Mouse (Mus musculus) brain, embryonic 18.5 days (tissue): Measurements from ENCODE around the gene Xpo6.

ENCODE experiments used
- DNase-seq: peaks from one replicate; pipeline ENCODE4 v3.0.0-alpha.2; 2012; ENCODE audit warnings: low read depth, low spot score

Xpo6 gene

DNA sequence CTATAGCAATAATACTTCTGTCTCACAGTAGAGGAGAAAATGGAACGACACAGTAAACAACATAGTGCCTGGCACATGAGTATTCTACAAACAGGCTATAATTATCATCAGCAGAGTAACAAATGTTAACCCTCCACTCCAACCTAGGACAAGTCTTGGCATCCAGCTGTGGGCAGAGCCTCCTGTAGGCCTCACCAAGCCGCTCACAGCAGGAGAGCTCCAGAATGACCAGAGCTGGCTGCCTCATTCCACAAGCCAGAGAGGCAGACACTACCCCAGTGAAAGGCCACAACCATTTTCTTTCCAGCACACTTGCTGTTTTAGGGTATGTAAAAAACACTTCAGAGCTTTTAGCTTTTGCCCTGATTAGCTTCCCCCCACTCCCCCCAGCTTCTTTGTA, 72.6 kb downstream of the Xpo6 start:
- no peak for DNase-seq

DNA sequence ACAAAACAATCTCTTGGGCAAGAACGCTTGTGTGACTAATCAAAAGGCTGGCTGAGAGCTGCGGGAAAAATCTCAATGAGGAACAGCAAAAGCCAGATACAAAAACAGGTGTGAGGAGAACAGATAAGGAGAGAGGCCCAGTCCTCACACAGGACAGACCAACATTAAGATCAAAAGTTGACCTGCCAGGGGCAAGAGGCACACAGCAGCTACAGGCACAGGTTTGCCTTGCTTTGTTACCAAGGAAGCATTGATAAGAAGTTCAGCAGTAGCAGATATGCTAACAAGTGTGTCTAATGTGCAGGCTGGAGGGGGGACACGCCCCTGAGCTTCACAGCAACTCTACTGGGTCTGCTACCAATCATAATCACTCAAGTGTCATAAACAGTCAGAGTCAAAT, 73.8 kb downstream of the Xpo6 start:
- no peak for DNase-seq

DNA sequence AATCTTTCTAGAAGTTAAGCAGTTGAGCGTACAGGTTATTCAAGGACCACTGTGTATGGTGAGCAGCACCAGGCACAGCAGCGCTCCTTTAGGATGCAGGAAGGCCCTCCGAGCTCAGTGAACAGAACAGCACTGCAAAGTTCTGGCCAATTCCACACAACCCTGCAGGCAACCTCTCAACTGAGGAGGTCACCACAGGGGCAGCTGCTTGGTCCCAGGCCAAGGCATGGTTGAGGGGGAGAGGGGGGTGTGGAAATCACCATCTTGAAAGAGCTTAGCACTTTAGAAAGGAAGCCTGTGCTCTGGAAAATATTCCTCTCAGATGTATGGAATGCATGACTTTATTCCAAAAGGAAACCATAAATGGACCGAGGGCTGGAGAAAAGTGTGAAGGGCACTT, 78.8 kb downstream of the Xpo6 start:
- no peak for DNase-seq

DNA sequence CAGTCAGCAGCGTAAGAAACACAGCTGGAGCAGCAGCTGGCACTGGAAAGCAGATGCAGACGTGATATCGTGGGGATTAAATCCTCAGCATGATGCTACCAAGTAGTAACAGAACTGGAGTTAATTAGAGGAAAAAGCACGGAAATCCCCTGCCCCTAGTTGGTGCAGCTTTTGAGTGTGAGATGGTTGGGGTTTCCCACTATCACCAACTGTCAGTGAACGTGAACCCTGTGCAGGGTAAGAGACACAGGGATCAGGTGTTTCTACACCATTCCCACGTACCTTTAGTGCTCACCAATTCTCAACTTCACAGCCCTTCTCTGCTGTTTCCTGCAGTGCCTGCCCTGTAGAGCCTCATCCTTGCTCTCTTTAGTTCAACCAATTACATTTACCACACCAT, 80.5 kb downstream of the Xpo6 start:
- DNase-seq = no peak

DNA sequence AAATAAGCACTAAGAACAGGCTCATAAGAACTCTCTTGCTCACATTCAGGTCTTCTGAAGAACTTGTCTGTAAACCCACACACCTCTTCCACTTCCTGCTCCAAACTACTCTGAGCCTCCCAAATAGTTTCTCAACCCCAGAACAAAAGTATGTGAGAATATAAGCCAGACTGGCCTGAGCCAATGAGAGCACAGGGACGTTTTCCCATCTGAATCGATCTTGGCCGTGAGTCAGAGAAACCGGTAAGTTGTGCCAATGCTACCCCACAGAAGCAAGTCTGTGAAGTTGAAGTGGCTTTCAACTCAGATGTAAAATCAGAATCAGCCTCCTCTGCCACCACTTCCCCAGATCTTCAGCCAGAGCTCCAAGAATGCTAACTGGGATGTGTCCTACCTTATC, 87.0 kb downstream of the Xpo6 start:
- no peak for DNase-seq

DNA sequence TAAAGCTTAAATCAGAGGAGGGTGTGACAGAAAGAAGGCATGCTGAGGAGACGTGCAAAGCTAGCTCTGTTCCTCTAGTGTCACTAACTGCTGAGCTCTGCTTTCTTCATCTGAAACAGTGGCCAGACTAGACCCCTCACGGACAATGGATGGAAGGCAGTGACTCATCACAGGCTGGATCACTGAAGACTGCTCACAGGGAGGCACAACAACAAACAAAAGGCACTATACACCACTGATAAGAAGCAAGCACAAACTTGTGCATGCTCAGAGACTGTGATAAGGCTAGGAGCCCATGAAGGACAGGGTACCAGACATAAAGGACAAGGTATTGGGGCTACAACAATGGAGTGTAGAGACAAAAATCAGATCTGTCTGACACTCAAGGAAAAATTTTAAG, 89.1 kb downstream of the Xpo6 start:
- no peak for DNase-seq

DNA sequence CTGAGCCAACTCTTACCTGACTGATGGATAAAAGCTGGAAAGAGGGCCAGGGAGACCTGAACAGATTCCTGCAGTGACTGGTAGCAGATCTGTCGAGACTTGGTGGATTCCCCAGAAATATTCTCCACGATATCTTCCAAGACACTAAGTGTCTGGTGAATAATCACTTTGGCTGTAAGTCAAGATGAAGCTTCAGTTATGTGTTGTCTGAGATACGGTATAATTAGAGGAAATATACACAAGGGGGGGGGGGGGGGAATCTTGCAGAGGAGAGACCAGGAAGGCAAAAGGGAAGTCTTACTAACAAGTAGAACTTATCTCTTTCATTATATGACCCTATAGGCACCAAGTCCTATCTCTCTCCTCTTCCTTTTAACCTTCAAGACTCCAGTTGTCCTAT, 90.4 kb downstream of the Xpo6 start:
- DNase-seq = no peak

DNA sequence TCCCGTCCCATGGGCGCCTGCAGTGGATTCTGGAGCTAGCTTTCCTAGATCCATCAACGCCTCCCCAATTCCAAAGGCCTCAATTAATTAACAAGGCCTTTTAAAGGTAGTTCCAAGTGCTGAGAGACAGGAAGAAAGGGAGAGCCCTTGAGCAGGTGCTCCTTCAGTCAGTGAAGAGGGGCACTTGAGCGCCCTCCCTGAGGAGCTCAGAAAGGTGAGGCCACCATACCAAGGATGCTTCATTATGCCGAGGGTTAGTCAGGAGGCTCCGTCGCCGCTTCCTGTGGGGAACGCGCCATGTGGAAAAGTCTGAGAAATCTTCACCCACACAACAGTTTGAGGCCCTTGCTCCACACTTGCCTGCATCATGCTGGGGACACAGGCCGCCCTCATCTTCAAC, 99.9 kb downstream of the Xpo6 start:
- DNase-seq = no peak

DNA sequence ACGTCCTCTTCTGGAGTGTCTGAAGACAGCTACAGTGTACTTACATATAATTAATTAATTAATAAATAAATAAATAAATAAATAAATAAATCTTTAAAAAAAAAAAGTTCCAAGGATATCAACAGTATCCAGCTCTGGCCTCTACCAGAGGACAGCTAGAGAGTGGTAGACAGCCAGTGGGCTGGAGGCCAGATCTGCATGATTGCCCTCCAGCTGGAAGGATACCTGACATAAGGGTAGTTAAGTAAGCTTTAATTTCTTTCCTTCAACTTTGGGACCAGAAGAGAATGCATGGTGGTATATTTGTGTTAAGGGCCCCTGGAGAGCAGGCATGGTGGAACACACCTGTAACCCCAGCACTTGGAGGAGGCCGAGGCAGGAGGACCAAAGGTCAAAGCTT, 100.5 kb downstream of the Xpo6 start:
- DNase-seq = no peak

DNA sequence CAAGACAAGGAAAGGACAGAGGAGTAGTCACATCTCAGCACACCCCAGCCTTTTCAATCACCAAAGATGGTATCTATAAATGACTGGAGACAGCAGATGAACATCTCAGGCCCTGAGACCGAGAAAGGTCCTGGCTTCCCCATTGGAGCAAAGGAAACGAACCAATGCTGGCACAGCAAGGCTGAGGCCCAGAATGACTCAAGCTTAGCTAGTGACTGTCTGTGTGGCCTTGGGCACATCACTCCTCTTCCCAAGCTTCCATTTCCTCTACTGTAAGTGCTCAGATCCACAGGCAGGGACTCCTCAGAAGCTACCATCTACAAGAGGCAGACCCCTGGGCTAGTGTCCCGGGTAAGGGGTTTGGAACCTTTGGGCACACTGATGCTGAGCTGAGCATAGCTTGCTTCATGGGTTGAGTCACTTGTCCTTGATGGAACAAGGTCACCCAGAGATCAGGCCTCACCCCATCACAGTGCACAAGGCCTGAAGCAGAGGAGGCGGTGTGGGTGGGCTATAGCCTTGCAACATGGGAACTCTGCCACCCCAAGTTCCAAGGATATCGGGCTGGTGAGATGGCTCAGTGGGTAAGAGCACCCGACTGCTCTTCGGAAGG, 101.0 kb downstream of the Xpo6 start:
- no peak for DNase-seq

DNA sequence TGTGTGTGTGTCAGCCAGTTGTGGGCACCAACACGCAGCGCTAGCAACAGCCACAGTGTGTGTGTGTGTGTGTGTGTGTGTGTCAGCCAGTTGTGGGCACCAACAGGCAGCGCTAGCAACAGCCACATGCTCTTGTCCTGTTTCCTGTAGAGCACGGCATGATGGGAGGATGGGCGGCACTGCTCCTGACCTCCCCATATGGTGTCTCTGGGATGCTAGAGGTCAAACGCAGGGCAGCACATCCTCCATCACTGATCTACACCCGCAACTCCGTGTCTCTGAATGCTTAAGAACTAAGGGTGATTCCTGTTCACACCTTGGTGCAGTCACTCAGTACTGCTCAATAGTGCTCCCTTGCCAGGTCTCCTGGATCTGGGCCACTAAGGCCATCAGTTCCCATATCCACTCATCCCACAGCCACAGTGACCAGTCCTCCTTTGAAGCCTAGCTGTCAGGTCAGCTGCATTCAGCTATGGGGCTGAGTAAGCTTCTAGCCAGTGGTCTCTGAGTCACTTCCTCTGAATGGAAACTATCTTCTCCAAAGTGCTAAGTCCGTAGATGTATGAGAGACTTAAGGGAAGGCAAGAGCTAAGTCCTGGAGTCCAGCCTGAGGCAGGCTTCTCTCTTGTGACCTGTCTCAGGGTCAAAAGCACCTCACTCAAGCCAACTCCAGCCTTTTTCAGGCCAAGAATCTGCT, 102.9 kb downstream of the Xpo6 start:
- DNase-seq = no peak

DNA sequence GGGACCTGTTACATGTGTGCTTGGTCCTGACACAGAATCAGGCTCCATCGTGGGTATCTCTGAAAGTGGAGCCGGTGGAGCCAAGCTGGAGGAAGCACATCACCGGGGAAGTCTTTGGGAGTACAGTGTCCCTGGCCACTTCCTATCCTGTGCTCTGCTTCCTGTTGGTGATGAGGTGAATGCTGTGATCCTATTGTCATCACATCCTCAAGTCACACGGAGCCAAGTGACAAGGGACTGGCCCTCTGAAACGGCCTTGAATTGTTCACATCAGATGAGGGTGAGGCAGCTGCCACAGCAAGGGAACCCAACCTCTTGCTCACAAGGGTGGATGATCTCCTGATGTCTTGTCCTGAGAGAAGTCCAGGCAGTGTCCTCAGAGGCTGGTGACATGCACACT, 103.7 kb downstream of the Xpo6 start:
- no peak for DNase-seq

DNA sequence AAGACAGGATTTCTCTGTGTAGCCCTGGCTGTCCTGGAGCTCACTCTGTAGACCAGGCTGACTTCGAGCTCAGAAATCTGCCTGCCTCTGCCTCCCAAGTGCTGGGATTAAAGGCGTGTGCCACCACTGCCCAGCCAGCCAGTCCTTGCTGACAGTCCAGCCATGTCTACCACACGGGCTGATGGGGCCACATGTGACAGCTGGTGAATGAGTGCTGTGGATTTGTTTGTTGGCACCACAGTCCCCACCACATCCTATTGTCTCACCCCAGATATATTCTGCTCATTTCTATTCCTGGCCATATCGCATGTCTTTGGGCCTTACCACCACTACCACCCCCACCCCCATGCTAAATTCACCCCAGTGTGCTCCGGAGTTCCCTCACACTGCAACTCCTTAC, 105.6 kb downstream of the Xpo6 start:
- no peak for DNase-seq

DNA sequence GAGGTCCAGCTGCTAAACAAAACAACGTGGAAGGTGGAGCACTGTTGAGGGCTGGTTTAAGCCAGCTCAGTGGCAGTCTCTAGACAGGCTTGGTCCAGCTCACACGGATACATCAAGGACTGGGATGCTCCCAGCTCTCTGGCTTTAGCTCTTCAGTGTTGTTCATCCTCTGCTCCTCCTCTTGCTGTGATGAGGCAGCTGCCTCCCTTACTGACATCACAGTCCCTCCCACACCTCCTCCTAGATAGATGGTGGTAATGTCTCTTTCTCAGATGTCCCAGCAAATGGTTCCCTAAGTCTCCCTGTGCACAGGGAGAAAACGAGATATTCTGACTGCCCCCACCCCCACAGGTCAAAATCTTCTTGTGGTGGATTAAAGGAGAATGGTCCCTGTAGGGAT, 107.1 kb downstream of the Xpo6 start:
- DNase-seq = no peak

DNA sequence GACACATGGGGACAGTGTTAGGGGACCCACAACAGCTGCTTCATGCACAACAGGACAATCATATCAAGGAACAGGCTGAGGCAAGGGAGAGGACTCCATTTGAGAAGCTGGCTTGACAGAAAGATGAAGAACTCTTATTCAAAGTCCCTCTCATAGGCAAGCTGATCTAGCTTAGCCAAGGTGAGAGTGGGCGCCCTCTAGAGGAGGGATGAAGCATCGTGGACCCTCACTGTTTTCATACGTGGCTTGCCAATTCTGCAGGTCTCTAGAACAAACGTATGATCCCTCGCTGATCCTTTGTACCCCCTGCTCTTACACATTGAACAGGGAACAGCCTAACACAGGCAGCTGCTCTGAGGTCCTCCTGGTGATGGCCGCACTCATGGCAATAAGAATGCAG, 110.5 kb downstream of the Xpo6 start:
- no peak for DNase-seq

DNA sequence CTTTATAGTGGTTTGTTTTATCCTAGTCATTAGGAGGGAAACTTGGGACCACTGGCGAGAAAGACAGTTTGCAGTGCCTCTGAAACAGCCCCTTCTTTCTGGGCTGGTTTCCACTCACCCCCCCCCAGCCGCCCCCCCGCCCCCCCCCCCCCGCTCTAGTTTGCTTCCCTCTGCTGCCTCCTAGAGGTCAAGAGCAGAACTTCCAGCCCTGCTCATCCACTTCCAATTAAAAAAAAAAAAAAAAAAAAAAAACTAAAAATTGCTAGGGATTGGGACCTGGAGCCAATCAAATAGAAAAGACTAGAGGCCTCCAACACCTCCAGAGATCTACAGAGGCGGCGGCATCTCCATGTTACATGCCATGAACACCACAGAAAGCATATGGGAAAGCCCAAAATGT, 112.1 kb downstream of the Xpo6 start:
- DNase-seq = no peak

DNA sequence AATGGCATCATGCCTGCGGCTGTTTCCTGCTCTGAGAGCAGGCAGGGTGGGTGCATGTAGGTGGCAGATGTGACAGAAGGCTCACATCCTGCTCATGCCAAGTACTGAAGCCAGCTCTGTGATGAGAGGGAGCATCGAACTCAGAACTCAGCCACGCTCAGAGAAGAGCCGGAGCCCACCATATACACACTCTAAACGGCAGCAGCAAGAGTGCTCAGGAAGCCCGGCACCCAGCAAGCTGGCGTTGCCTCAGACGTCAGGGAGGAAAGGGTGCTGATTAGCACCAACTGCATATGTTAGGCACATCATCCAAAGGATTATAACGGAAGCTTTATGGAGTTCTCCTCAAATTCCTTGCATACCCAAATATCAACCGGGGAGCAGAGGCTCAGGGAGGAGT, 112.7 kb downstream of the Xpo6 start:
- DNase-seq = no peak

DNA sequence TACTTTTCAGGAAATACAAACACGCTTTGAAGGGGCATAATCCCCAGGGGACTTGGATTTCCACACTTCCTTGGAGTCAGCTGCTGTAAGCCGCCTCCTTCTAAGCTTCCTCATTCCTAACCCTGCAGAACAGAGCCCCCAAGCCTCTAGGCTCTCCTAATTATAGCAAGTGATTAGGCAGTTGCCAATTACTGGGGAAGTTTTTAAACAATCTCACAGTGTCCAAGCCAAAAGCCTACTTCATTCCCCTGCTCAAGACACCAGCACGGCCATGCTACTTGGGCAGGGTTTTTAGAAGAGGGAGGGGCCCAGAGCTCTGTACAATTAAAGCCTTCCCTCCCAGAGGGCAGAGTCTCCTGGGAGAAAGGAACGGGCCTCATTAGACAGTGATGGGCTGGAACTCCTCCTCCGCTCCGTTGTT, 114.0 kb downstream of the Xpo6 start:
- DNase-seq = no peak

DNA sequence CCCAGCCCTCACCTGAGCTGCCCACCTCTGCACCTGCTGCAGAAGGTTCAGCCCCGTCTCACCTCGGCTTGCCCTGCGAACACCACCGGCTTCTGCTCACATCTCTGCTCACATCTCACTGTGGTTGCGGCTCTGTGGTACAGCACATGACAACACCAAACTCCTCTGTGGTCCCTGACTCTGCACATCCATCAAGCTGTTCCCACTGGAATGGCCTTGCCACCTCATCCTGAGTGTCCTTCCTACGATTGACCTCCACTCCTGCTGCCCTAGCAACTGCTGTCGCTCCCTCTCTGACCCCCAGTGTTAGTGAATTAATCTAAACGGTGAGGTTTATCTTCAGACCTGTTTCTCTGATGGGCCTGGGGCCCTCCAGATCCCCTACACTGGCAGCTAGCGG, 115.1 kb downstream of the Xpo6 start:
- no peak for DNase-seq

DNA sequence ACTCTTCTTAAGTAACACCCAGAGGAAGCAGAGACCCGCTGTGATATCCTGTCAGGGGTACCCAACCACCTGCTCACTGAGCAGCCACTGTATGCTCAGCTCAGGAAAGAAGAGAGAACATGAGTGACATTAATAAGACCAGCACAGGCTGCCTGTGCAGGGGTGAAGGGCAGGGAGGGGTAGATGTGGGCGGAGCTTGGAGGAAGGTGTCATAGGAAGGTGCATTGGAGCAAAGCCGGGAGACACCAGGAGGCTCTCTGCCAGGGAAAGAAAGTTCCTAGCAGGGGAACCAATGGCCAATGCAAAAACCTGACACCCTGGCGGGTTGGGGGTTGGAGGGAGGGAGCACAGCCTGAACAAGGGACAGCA, 116.3 kb downstream of the Xpo6 start:
- no peak for DNase-seq

DNA sequence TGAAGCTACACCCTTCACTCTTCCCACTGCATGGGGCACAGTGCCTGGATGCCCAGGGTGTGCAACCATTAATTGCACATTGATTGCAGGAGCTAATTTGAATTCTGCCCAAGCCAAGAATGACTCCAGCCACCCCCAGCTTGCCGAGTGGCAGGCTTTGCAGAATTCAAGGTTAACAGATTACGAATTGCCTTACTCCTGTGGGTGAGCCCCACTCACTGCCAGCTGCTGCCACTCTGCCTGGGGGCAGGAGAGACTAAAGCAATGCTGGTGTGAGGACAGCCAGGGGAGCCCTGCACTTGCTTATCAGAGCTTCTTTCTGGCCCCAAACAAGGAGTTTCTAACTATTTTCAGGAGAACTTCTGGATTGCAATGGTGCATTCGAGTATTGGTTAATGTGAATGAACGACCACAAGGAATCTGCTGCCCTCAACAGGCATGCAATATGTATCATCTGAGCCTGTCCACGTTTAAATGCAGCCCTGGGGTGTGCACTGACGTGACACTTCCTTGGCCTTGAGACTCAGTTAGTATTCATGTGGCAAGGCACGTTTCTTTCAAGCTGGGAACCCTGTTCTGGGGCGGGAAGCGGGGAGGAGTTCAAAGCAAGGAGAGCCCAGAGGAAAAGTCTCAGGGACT, 116.8 kb downstream of the Xpo6 start:
- DNase-seq = no peak

DNA sequence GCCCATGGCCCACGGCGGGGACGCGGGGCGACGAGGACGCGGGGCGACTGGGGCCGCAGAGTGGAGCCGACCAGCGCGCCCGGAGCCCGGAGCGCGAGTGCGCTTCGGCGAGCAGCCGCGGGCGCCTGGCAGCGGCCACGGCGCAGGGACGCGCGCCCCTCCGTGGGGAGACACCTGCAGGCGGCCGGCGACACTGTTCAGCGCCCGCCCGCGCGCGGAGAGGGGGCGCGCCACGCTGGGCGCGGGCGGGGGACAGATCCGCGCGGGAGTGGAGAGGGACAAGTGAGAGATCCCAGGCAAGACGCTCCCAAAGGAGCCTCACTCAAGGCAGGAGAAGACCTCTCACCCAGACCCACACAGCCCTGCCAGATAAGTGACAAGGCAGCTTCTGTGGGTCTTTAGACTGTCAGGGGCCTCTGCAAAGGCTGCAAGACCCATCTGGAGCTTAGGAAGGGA, 118.0 kb downstream of the Xpo6 start, which contains the start of gene Gsg1l:
TSS of gene Gsg1l (minus strand) at position 126 of the 456 bp plus-strand sequence.
- no peak for DNase-seq

DNA sequence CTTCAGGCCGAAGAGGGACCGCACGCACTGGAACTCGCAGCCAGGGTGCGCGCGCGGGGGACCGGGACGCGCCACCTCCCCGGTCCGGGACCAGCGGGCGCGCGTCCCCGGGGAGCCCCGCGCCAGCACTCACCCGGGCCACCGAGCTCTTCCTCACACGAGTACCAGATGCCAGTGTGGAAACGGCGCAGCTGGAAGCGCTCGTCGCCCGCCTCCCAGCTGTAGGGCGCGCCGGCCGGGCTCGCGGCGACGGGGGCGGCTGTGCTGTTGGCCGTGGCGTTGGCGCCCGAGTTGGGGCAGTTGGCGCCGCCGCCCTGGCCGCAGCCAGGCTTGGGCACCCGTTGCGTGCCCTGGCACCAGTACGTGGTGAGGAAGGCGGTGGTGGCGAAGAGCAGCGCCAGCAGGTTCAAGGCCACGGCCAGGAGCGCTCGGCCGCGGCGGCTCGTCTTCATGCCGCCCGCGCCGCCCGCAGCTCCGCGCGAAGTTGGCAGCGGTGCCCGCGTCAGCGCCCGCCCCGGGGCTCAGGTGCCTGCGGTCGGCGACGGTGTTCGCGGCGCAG, 118.5 kb downstream of the Xpo6 start:
- DNase-seq = no peak
